Mouse (Mus musculus) forebrain, embryonic 12.5 days (tissue): ENCODE results near the gene Mettl3. TPM values are rescaled to one million over a fixed set of nuclear protein-coding genes. Genes with fewer than 3 reads are reported as not detected.
"Not testable (repeated sequence)": the region's sequence is repeated elsewhere in the genome, so short reads cannot be mapped to it uniquely, and the experiment has no call there.

Source experiments
- ATAC-seq: fragments of 200-750 bp; cut with Nextera tagmentation; 2 replicates; pipeline ENCODE4 v1.8.0; 2017; ENCODE audit warnings: moderate TSS enrichment; ENCODE audit not compliant: low FRiP score
- H3K27ac ChIP-seq: fragments of 300-500 bp; sonication (generic); 2 replicates; pipeline ENCODE4 v1.5.1; 2016; ENCODE audit warnings: mild to moderate bottlenecking
- H3K27me3 ChIP-seq: fragments of 300-500 bp; sonication (generic); 2 replicates; pipeline ENCODE4 v1.6.1; 2016; ENCODE audit warnings: mild to moderate bottlenecking
- H3K36me3 ChIP-seq: fragments of 300-500 bp; sonication (generic); replicated peaks from 2 replicates; pipeline ENCODE4 v1.6.1; 2016; ENCODE audit warnings: mild to moderate bottlenecking
- H3K4me1 ChIP-seq: fragments of 300-500 bp; sonication (generic); 2 replicates; pipeline ENCODE4 v1.6.1; 2016
- H3K4me2 ChIP-seq: fragments of 300-500 bp; sonication (generic); 2 replicates; pipeline ENCODE4 v1.6.1; 2016; ENCODE audit warnings: mild to moderate bottlenecking, moderate library complexity
- H3K4me3 ChIP-seq: fragments of 300-500 bp; sonication (generic); replicated peaks from 2 replicates; pipeline ENCODE4 v1.5.1; 2016; ENCODE audit warnings: mild to moderate bottlenecking
- H3K9ac ChIP-seq: fragments of 300-500 bp; sonication (generic); 2 replicates; pipeline ENCODE4 v1.6.1; 2016; ENCODE audit warnings: mild to moderate bottlenecking
- H3K9me3 ChIP-seq: fragments of 300-500 bp; sonication (generic); 2 replicates; pipeline ENCODE4 v1.6.1; 2016
- WGBS: fragments of 180-500 bp; shearing (Covaris S2); methylation state at CpG from one replicate; pipeline ENCODE4 v1.1.7; 2016; 5-methylcytosine and 5-hydroxymethylcytosine counted together
- polyA plus RNA-seq: library from polyadenylated mRNA; unstranded; fragments of >200 nt; fragmentation: Nextera tagmentation; extraction: Ambion mirVana; gene quantifications from 2 replicates; pipeline ENCODE4 v1.2.1, GENCODE M21; 2016

Gene Mettl3
- polyA plus RNA-seq, 1 experiment from 2014 or later, result 56.4 TPM

- Histone ChIP-seq H3K9me3 (no peaks in the 10 kb centered on the region), H3K4me3 (peak overlapping the region; percentile 62), H3K36me3 (peaks cover 41% of the 10 kb centered on the region), H3K4me2 (peak overlapping the region; percentile 87), H3K27me3 (no peaks in the 10 kb centered on the region), H3K9ac (peak overlapping the region; percentile 81), H3K27ac (peak overlapping the region; percentile 93), H3K4me1 (peaks cover 56% of the 10 kb centered on the region)
- ATAC-seq, result peak; percentile 88
- WGBS, result 0% methylated on average over 38 of the region's 41 CpGs
Measured at GRCm38 (mm10) chr14:52315792-52316440, 11.0 kb upstream of the Mettl3 start.

- WGBS, result 12% methylated on average over 17 of the region's 17 CpGs
- peak; percentile 0; the same call in 1 of the 2 replicates for ATAC-seq
Measured at GRCm38 (mm10) chr14:52315283-52315780, 10.4 kb upstream of the Mettl3 start.

GRCm38 (mm10) chr14:52314808-52315150 is 9.9 kb upstream of the Mettl3 start:
- H3K4me3 ChIP-seq, result peak overlapping the region; percentile 62
- H3K9ac ChIP-seq, result peak overlapping the region; percentile 81
- H3K36me3 ChIP-seq, result peaks cover 48% of the 10 kb centered on the region
- peak overlapping the region; percentile 93 for H3K27ac ChIP-seq
- peaks cover 56% of the 10 kb centered on the region for H3K4me1 ChIP-seq
- WGBS, result 55% methylated on average over 8 of the region's 8 CpGs
- H3K4me2 ChIP-seq, result peak overlapping the region; percentile 87
- no peak for ATAC-seq
- H3K27me3 ChIP-seq, result no peaks in the 10 kb centered on the region
- no peaks in the 10 kb centered on the region for H3K9me3 ChIP-seq

More at GRCm38 (mm10) chr14:52315283-52315780, 10.4 kb upstream of the Mettl3 start:
- Histone ChIP-seq H3K36me3 (peaks cover 47% of the 10 kb centered on the region), H3K27me3 (no peaks in the 10 kb centered on the region), H3K4me2 (peak overlapping the region; percentile 87), H3K9me3 (no peaks in the 10 kb centered on the region), H3K9ac (peak overlapping the region; percentile 81), H3K4me1 (peaks cover 56% of the 10 kb centered on the region), H3K27ac (peak overlapping the region; percentile 93), H3K4me3 (peak overlapping the region; percentile 62)

- ATAC-seq, result no peak
Measured at GRCm38 (mm10) chr14:52313931-52314807, 9.2 kb upstream of the Mettl3 start.

GRCm38 (mm10) chr14:52310906-52311305 is 6.0 kb upstream of the Mettl3 start:
- H3K4me1 ChIP-seq, result peaks cover 46% of the 10 kb centered on the region
- 86% methylated on average over 2 of the region's 2 CpGs for WGBS
- no peak for ATAC-seq
- H3K4me3 ChIP-seq, result no peak overlapping the region
- H3K36me3 ChIP-seq, result peaks cover 60% of the 10 kb centered on the region
- no peak overlapping the region for H3K4me2 ChIP-seq
- no peak overlapping the region for H3K27ac ChIP-seq
- no peak overlapping the region for H3K9ac ChIP-seq
- H3K27me3 ChIP-seq, result no peaks in the 10 kb centered on the region
- no peaks in the 10 kb centered on the region for H3K9me3 ChIP-seq

More at GRCm38 (mm10) chr14:52313931-52314807, 9.2 kb upstream of the Mettl3 start:
- peak overlapping the region; percentile 93 for H3K27ac ChIP-seq
- peak overlapping the region; percentile 62 for H3K4me3 ChIP-seq
- H3K27me3 ChIP-seq, result no peaks in the 10 kb centered on the region
- 87% methylated on average over 26 of the region's 26 CpGs for WGBS
- peaks cover 54% of the 10 kb centered on the region for H3K36me3 ChIP-seq
- H3K9me3 ChIP-seq, result no peaks in the 10 kb centered on the region
- peak overlapping the region; percentile 87 for H3K4me2 ChIP-seq
- peaks cover 56% of the 10 kb centered on the region for H3K4me1 ChIP-seq
- peak overlapping the region; percentile 81; the same call in 1 of the 2 replicates for H3K9ac ChIP-seq

- H3K4me3 ChIP-seq, H3K9me3 ChIP-seq, H3K27ac ChIP-seq, H3K4me2 ChIP-seq, H3K27me3 ChIP-seq, H3K9ac ChIP-seq, ATAC-seq: not testable (repeated sequence)
- Histone ChIP-seq H3K36me3 (peaks cover 60% of the 10 kb centered on the region), H3K4me1 (peaks cover 43% of the 10 kb centered on the region)
- 96% methylated on average over 5 of the region's 6 CpGs for WGBS
Measured at GRCm38 (mm10) chr14:52310343-52310742, 5.4 kb upstream of the Mettl3 start.

- Histone ChIP-seq H3K4me3 (no peak overlapping the region), H3K36me3 (peaks cover 21% of the 10 kb centered on the region)
- WGBS, result 96% methylated on average over 2 of the region's 2 CpGs
Measured at GRCm38 (mm10) chr14:52306100-52306499, 1.2 kb upstream of the Mettl3 start.

GRCm38 (mm10) chr14:52303517-52303916 is 1.4 kb downstream of the Mettl3 start:
- H3K4me3 ChIP-seq, H3K9me3 ChIP-seq, H3K9ac ChIP-seq, ATAC-seq, H3K4me1 ChIP-seq, H3K27me3 ChIP-seq, H3K27ac ChIP-seq: not testable (repeated sequence)
- Histone ChIP-seq H3K4me2 (peak overlapping the region; percentile 66; the same call in 1 of the 2 replicates), H3K36me3 (peaks cover 19% of the 10 kb centered on the region)
- WGBS, result 86% methylated on average over 3 of the region's 3 CpGs

More at GRCm38 (mm10) chr14:52306100-52306499, 1.2 kb upstream of the Mettl3 start:
- no peak overlapping the region for H3K4me2 ChIP-seq
- ATAC-seq, result no peak
- H3K4me1 ChIP-seq, result peaks cover 7% of the 10 kb centered on the region
- H3K27ac ChIP-seq, result no peak overlapping the region
- H3K9me3 ChIP-seq, result no peaks in the 10 kb centered on the region
- no peak overlapping the region for H3K9ac ChIP-seq
- H3K27me3 ChIP-seq, result no peaks in the 10 kb centered on the region

GRCm38 (mm10) chr14:52295558-52296264 is 9.2 kb downstream of the Mettl3 start:
- H3K9ac ChIP-seq, result no peak overlapping the region
- H3K4me3 ChIP-seq, result no peak overlapping the region
- no peak overlapping the region for H3K27ac ChIP-seq
- ATAC-seq, result peak; percentile 40; the same call in 1 of the 2 replicates
- no peaks in the 10 kb centered on the region for H3K4me1 ChIP-seq
- no peaks in the 10 kb centered on the region for H3K9me3 ChIP-seq
- WGBS, result 68% methylated on average over 6 of the region's 6 CpGs
- H3K4me2 ChIP-seq, result no peak overlapping the region
- H3K36me3 ChIP-seq, result peaks cover 88% of the 10 kb centered on the region
- H3K27me3 ChIP-seq, result no peaks in the 10 kb centered on the region

GRCm38 (mm10) chr14:52284191-52284590 is 20.7 kb downstream of the Mettl3 start:
- Histone ChIP-seq H3K4me1 (peaks cover 8% of the 10 kb centered on the region), H3K4me2 (no peak overlapping the region), H3K4me3 (no peak overlapping the region), H3K36me3 (peaks cover 41% of the 10 kb centered on the region), H3K27me3 (no peaks in the 10 kb centered on the region), H3K9ac (no peak overlapping the region), H3K9me3 (no peaks in the 10 kb centered on the region), H3K27ac (no peak overlapping the region)
- 96% methylated on average over 3 of the region's 3 CpGs for WGBS
- no peak for ATAC-seq

GRCm38 (mm10) chr14:52283629-52284028 is 21.3 kb downstream of the Mettl3 start:
- no peak overlapping the region for H3K4me2 ChIP-seq
- 96% methylated on average over 5 of the region's 5 CpGs for WGBS
- no peak overlapping the region for H3K9ac ChIP-seq
- peaks cover 8% of the 10 kb centered on the region for H3K4me1 ChIP-seq
- no peak overlapping the region for H3K4me3 ChIP-seq
- ATAC-seq, result no peak
- H3K9me3 ChIP-seq, result no peaks in the 10 kb centered on the region
- H3K27ac ChIP-seq, result no peak overlapping the region
- H3K27me3 ChIP-seq, result no peaks in the 10 kb centered on the region
- H3K36me3 ChIP-seq, result peaks cover 36% of the 10 kb centered on the region

GRCm38 (mm10) chr14:52279747-52280120 is 25.2 kb downstream of the Mettl3 start:
- Histone ChIP-seq H3K36me3 (peaks cover 14% of the 10 kb centered on the region), H3K9ac (peak overlapping the region; percentile 90), H3K27ac (peak overlapping the region; percentile 86), H3K9me3 (no peaks in the 10 kb centered on the region), H3K4me3 (peak overlapping the region; percentile 92), H3K4me1 (peaks cover 11% of the 10 kb centered on the region), H3K4me2 (peak overlapping the region; percentile 63), H3K27me3 (no peaks in the 10 kb centered on the region)
- ATAC-seq, result peak; percentile 47
- under 1% methylated on average over 21 of the region's 21 CpGs for WGBS
